Mouse (Mus musculus) G1E (cell line): ENCODE results near the gene 4930430F08Rik.

ENCODE experiments used
- CTCF ChIP-seq: IDR thresholded peaks from 2 replicates; pipeline ENCODE4 v1.5.1; 2012; ENCODE audit warnings: low read depth, low read length, inconsistent platforms, mixed read lengths
- GATA1 ChIP-seq: IDR thresholded peaks from 2 replicates; pipeline ENCODE4 v1.6.1; 2012; ENCODE audit warnings: borderline replicate concordance, low read length, inconsistent platforms, mixed read lengths
- GATA2 ChIP-seq: IDR thresholded peaks from 2 replicates; pipeline ENCODE4 v1.6.1; 2012; ENCODE audit warnings: low read depth, low read length, inconsistent platforms, borderline replicate concordance
- POLR2AphosphoS5 ChIP-seq: IDR thresholded peaks from 2 replicates; pipeline ENCODE4 v1.6.1; 2012; ENCODE audit warnings: low read depth, low read length, inconsistent platforms; ENCODE audit not compliant: insufficient replicate concordance
- TAL1 ChIP-seq: conservative IDR thresholded peaks from 2 replicates; pipeline ENCODE4 v1.6.1; 2012; ENCODE audit warnings: low read depth, low read length, inconsistent platforms, mixed read lengths

DNA sequence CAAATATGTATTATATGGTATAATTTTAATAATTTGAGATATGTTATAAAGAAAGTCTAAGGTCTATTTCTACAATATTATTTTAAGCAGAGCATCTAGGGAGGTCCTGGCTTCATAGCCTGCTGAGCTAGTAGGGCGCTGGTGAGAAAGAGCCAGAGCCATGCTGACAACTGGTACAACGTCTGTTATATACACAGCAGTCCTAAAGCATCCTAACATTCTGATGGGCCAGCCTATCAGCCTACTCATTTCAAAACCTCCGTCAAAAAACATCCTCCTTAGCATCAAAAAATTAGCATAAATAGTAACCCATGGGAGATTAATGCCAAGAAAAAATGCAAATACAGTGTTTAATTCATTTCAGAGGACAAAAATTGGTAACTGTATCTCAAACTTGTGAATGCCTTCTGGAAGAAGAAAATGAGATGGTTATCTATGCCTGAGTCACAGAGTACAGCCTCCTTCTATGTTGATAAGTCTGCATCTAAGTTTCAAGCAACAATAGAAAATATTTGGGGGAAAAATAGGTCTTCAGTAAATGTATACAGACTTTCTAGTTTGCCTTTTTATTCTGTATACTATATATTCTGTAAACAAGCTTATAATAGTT, 33.6 kb downstream of the 4930430F08Rik start:
- TF ChIP-seq GATA2 (no peak), CTCF (no peak), GATA1 (no peak), POLR2AphosphoS5 (no peak), TAL1 (no peak)
